Comparison of ENCODE assay signal across 8 mouse cellular contexts in genomic region chr10:8885201-8885600, GRCm38 (mm10). TPM values are rescaled to one million over a fixed set of nuclear protein-coding genes. Genes with fewer than 3 reads are reported as not detected.
DNase-seq lines count a peak whose midpoint lies in the region; ATAC-seq and TF ChIP-seq lines count a peak whose summit lies in the region.

No protein-coding gene starts in this region.

- DNase-seq in heart, adult 2 months: peak in 1 of 2 experiments; percentile 24
- no peak for DNase-seq in heart, postnatal 14 days
- no peak for DNase-seq in embryonic facial prominence, embryonic 14.5 days (ENCODE audit: low spot score)
- no peak for DNase-seq in gastrocnemius, postnatal 25 days
- DNase-seq in cerebellum, adult 8-10 months: no peak

- peaks cover 6% of the 10 kb centered on the region for H3K36me3 ChIP-seq in heart, adult 2 months (ENCODE audit: control insufficient read depth, insufficient read depth, low read length)
- H3K36me3 ChIP-seq in embryonic facial prominence, embryonic 14.5 days (ENCODE audit: control insufficient read depth, insufficient read depth, low read length): no peaks in the 10 kb centered on the region
- no peaks in the 10 kb centered on the region for H3K36me3 ChIP-seq in kidney, embryonic 16.5 days (ENCODE audit: insufficient read depth, low read length)
- no peaks in the 10 kb centered on the region for H3K36me3 ChIP-seq in midbrain, embryonic 12.5 days

- peak overlapping the region; percentile 75 for H3K4me2 ChIP-seq in embryonic facial prominence, embryonic 14.5 days (ENCODE audit: low read depth, low read length)
- peak overlapping the region; percentile 62 for H3K4me2 ChIP-seq in kidney, embryonic 16.5 days (replicated peaks; ENCODE audit: low read depth, low read length)
- peak overlapping the region; percentile 84 for H3K4me2 ChIP-seq in midbrain, embryonic 12.5 days (replicated peaks)

- peaks cover 5% of the 10 kb centered on the region for H3K79me2 ChIP-seq in heart, adult 2 months (replicated peaks; ENCODE audit: control insufficient read depth, insufficient read depth, low read length)

- H3K4me1 ChIP-seq in heart, adult 2 months (ENCODE audit: control insufficient read depth, insufficient read depth, low read length): peaks cover 10% of the 10 kb centered on the region
- H3K4me1 ChIP-seq in embryonic facial prominence, embryonic 14.5 days (ENCODE audit: control insufficient read depth, insufficient read depth, low read length): peaks cover 23% of the 10 kb centered on the region
- H3K4me1 ChIP-seq in kidney, embryonic 16.5 days (ENCODE audit: insufficient read depth, low read length): peaks cover 33% of the 10 kb centered on the region
- H3K4me1 ChIP-seq in midbrain, embryonic 12.5 days: peaks cover 27% of the 10 kb centered on the region

- peak overlapping the region; percentile 80 for H3K4me3 ChIP-seq in heart, adult 2 months
- H3K4me3 ChIP-seq in embryonic facial prominence, embryonic 14.5 days (ENCODE audit: low read depth, low read length): peak overlapping the region; percentile 86
- peak overlapping the region; percentile 66 for H3K4me3 ChIP-seq in kidney, embryonic 16.5 days (ENCODE audit: low read length)
- peak overlapping the region; percentile 75 for H3K4me3 ChIP-seq in midbrain, embryonic 12.5 days

- no peaks in the 10 kb centered on the region for H3K9me3 ChIP-seq in embryonic facial prominence, embryonic 14.5 days (ENCODE audit: control insufficient read depth, low read length)
- no peaks in the 10 kb centered on the region for H3K9me3 ChIP-seq in kidney, embryonic 16.5 days (ENCODE audit: low read length)
- peaks cover 2% of the 10 kb centered on the region; the same call in 1 of the 2 replicates for H3K9me3 ChIP-seq in midbrain, embryonic 12.5 days

- 4% methylated on average over 11 of the region's 11 CpGs for WGBS in heart, adult 2 months
- WGBS in embryonic facial prominence, embryonic 14.5 days: 2% methylated on average over 11 of the region's 11 CpGs
- WGBS in kidney, embryonic 16.5 days: 3% methylated on average over 11 of the region's 11 CpGs
- WGBS in midbrain, embryonic 12.5 days: 3% methylated on average over 11 of the region's 11 CpGs

- no peak for TF ChIP-seq POLR2A in heart, adult 2 months (IDR thresholded peaks at IDR 0.05; ENCODE audit: insufficient read depth, low read depth, low read length)

- no peak for TF ChIP-seq EP300 in heart, adult 2 months (IDR thresholded peaks at IDR 0.05; ENCODE audit: insufficient read depth, low read depth, low read length)

- peak overlapping the region; percentile 88 for H3K9ac ChIP-seq in heart, adult 2 months (ENCODE audit: low read depth, low read length)
- H3K9ac ChIP-seq in embryonic facial prominence, embryonic 14.5 days (ENCODE audit: low read depth, low read length): peak overlapping the region; percentile 88
- H3K9ac ChIP-seq in kidney, embryonic 16.5 days (replicated peaks; ENCODE audit: low read length): peak overlapping the region; percentile 83
- H3K9ac ChIP-seq in midbrain, embryonic 12.5 days (replicated peaks): peak overlapping the region; percentile 59

- H3K27ac ChIP-seq in heart, adult 2 months: peak overlapping the region; percentile 99
- H3K27ac ChIP-seq in embryonic facial prominence, embryonic 14.5 days (replicated peaks; ENCODE audit: low read depth, low read length): peak overlapping the region; percentile 94; the same call in 1 of the 2 replicates
- peak overlapping the region; percentile 98 for H3K27ac ChIP-seq in kidney, embryonic 16.5 days (ENCODE audit: low read length)
- peak overlapping the region; percentile 95; the same call in 1 of the 2 replicates for H3K27ac ChIP-seq in midbrain, embryonic 12.5 days (replicated peaks)

- no peak for TF ChIP-seq CTCF in heart, adult 2 months (IDR thresholded peaks at IDR 0.05)

- intact Hi-C loops in heart, adult 2 months (cut with DNase I): loop anchor here (5.0 to 10.0 kb wide), 3 partner anchors 50 to 87 kb away; no protein-coding TSS in a partner anchor
- intact Hi-C loops in heart, postnatal 14 days (cut with DNase I): loop anchor here (5.0 kb wide), 4 partner anchors 53 to 82 kb away; no protein-coding TSS in a partner anchor

- no peaks in the 10 kb centered on the region for H3K27me3 ChIP-seq in heart, adult 2 months (ENCODE audit: control insufficient read depth, insufficient read depth, low read length)
- no peaks in the 10 kb centered on the region for H3K27me3 ChIP-seq in embryonic facial prominence, embryonic 14.5 days (replicated peaks; ENCODE audit: control insufficient read depth, insufficient read depth, low read length)
- no peaks in the 10 kb centered on the region for H3K27me3 ChIP-seq in kidney, embryonic 16.5 days (ENCODE audit: insufficient read depth, low read length)
- H3K27me3 ChIP-seq in midbrain, embryonic 12.5 days: peaks cover 5% of the 10 kb centered on the region; the same call in 1 of the 2 replicates

- no peak for ATAC-seq in embryonic facial prominence, embryonic 14.5 days (ENCODE audit: low read depth)
- no peak for ATAC-seq in kidney, embryonic 16.5 days (ENCODE audit: low FRiP score, low TSS enrichment)
- ATAC-seq in midbrain, embryonic 12.5 days (ENCODE audit: low FRiP score, low read depth): no peak
- no peak for ATAC-seq in activated CD4-positive, CD25-positive, alpha-beta regulatory T cell, adult 4 months

RNA-seq across cellular contexts. Expression of gene Sash1, which starts 0.7 kb away (rescaled TPM):
- 10 to 100 TPM; 22.1 to 32.8 TPM for total RNA-seq in heart, adult 2 months (2021)
- 10.0 and 15.9 TPM in 2 replicates for polyA plus RNA-seq in heart, adult 2 months (2012; rRNA removed)
- 10 to 100 TPM; 38.4 to 39.8 TPM for total RNA-seq in heart, postnatal 14 days (2021)
- polyA plus RNA-seq in embryonic facial prominence, embryonic 14.5 days (2014; fragmentation: Nextera tagmentation; extraction: Ambion mirVana): 6.2 and 7.0 TPM in 2 replicates
- 3.1 and 3.9 TPM in 2 replicates for polyA plus RNA-seq in kidney, embryonic 16.5 days (2015; fragmentation: Nextera tagmentation; extraction: Ambion mirVana)
- 4.4 and 6.8 TPM in 2 replicates for polyA plus RNA-seq in midbrain, embryonic 12.5 days (2016; fragmentation: Nextera tagmentation; extraction: Ambion mirVana)
- under 1 TPM in 1 of 2 experiments, not detected in 1; 0.24 TPM for polyA plus RNA-seq in activated CD4-positive, CD25-positive, alpha-beta regulatory T cell, adult 4 months (2017; shearing (Covaris generic))
- 10 to 100 TPM; 13.4 to 16.9 TPM for total RNA-seq in gastrocnemius, postnatal 25 days (2021)
